Mouse (Mus musculus) forebrain, embryonic 12.5 days (tissue): ENCODE measurements around the gene Trpv4. TPM values are rescaled to one million over a fixed set of nuclear protein-coding genes. Genes with fewer than 3 reads are reported as not detected.

Experiments
- ATAC-seq: fragments of 200-750 bp; cut with Nextera tagmentation; 2 replicates; pipeline ENCODE4 v1.8.0; 2017; ENCODE audit warnings: moderate TSS enrichment; ENCODE audit not compliant: low FRiP score
- H3K27ac ChIP-seq: fragments of 300-500 bp; sonication (generic); 2 replicates; pipeline ENCODE4 v1.5.1; 2016; ENCODE audit warnings: mild to moderate bottlenecking
- H3K27me3 ChIP-seq: fragments of 300-500 bp; sonication (generic); 2 replicates; pipeline ENCODE4 v1.6.1; 2016; ENCODE audit warnings: mild to moderate bottlenecking
- H3K36me3 ChIP-seq: fragments of 300-500 bp; sonication (generic); replicated peaks from 2 replicates; pipeline ENCODE4 v1.6.1; 2016; ENCODE audit warnings: mild to moderate bottlenecking
- H3K4me1 ChIP-seq: fragments of 300-500 bp; sonication (generic); 2 replicates; pipeline ENCODE4 v1.6.1; 2016
- H3K4me2 ChIP-seq: fragments of 300-500 bp; sonication (generic); 2 replicates; pipeline ENCODE4 v1.6.1; 2016; ENCODE audit warnings: mild to moderate bottlenecking, moderate library complexity
- H3K4me3 ChIP-seq: fragments of 300-500 bp; sonication (generic); replicated peaks from 2 replicates; pipeline ENCODE4 v1.5.1; 2016; ENCODE audit warnings: mild to moderate bottlenecking
- H3K9ac ChIP-seq: fragments of 300-500 bp; sonication (generic); 2 replicates; pipeline ENCODE4 v1.6.1; 2016; ENCODE audit warnings: mild to moderate bottlenecking
- H3K9me3 ChIP-seq: fragments of 300-500 bp; sonication (generic); 2 replicates; pipeline ENCODE4 v1.6.1; 2016
- WGBS: fragments of 180-500 bp; shearing (Covaris S2); methylation state at CpG from one replicate; pipeline ENCODE4 v1.1.7; 2016; 5-methylcytosine and 5-hydroxymethylcytosine counted together
- polyA plus RNA-seq: library from polyadenylated mRNA; unstranded; fragments of >200 nt; fragmentation: Nextera tagmentation; extraction: Ambion mirVana; gene quantifications from 2 replicates; pipeline ENCODE4 v1.2.1, GENCODE M21; 2016

The Trpv4 gene
- polyA plus RNA-seq, 1 experiment from 2014 or later = 0.69 TPM

DNA sequence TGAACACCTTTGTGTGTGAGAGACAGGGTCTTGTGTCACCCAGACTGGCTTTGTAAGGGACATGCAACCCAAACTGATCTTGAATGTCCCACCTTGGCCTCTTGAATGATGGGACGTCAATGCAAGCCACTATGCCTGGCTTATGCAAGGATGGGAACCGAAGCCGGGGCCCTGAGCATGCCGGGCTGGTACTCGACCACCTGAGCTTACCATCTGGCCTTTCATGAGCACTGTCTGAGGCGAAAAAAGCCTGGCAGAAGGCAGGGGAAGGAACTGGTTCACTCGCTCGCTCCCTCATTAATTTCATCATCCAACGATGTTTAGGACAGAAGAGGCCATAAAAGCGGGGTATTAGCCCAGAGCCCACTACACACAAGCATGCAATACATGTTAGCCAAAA lies 17.4 kb downstream of the Trpv4 start:
- no peak overlapping the region for H3K4me2 ChIP-seq
- peaks cover 13% of the 10 kb centered on the region for H3K4me1 ChIP-seq
- H3K9ac ChIP-seq = no peak overlapping the region
- H3K27ac ChIP-seq = no peak overlapping the region
- no peak overlapping the region for H3K4me3 ChIP-seq
- no peaks in the 10 kb centered on the region for H3K36me3 ChIP-seq
- H3K27me3 ChIP-seq = peaks cover 51% of the 10 kb centered on the region
- ATAC-seq = no peak
- H3K9me3 ChIP-seq = no peaks in the 10 kb centered on the region
- 79% methylated on average over 10 of the region's 10 CpGs for WGBS

DNA sequence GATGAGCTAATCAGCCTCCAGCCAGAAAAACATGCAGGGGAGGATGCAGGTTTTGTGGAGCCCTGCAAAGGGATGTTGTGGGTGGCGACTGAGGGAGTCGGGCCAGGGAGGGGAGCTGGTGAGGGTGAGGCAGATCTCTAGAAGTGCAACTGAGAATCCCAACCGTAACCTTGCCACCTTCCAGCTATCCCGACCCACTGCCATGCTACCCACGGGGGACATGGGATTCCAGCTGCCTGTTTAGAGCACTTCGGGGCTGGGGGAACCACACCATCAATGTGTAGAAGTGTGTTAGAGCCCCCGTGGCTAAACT lies 18.6 kb downstream of the Trpv4 start:
- H3K4me3 ChIP-seq = no peak overlapping the region
- H3K27me3 ChIP-seq = peaks cover 53% of the 10 kb centered on the region
- H3K36me3 ChIP-seq = no peaks in the 10 kb centered on the region
- 29% methylated on average over 7 of the region's 7 CpGs for WGBS
- peak overlapping the region; percentile 38 for H3K4me2 ChIP-seq
- no peak overlapping the region for H3K27ac ChIP-seq
- no peaks in the 10 kb centered on the region for H3K9me3 ChIP-seq
- ATAC-seq = peak; percentile 44; the same call in 1 of the 2 replicates
- no peak overlapping the region for H3K9ac ChIP-seq
- peaks cover 13% of the 10 kb centered on the region for H3K4me1 ChIP-seq

DNA sequence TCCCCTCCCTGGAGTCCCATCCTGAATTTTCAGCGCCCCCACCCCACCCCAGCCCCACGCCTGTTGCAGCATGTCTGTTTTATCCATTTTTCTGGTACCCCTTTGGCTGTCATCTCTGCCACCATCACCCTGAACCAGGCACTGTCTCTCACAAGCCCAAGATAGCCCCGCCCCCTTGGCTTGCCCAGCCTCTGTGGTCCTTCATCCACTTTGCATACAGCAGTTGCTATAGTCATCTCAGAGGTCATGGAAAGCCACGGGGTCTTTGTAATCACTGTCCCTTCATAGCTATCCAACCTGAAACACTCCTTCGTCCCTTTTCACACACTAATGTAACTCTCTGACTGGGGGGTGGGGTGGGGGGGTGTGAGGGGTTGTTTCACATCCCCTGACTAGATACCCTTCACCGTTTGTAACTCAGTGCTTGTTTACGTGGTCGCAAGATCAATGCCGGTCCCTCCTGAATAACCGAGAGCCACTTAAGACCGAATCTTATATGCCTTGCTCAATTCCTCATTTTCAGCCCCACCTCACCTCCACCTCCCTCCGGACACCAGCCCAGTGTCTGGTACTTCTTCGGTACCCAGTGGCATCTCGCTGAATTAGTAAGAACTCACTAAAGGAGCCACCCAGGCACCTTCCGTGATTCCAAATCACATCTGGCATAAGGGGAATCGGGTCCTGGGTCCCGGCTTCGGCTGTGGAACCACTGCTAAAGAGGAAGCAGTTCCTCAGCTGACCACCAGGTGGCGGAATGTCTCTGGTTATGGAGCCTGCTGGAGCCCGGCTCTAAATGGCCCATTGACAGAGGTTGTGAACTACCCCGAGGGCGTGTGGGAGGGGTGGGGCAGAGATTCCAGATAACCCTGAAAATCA lies 19.2 kb downstream of the Trpv4 start:
- peak overlapping the region; percentile 38 for H3K4me2 ChIP-seq
- no peaks in the 10 kb centered on the region for H3K9me3 ChIP-seq
- H3K9ac ChIP-seq = 0 out of 2 replicates have a peak overlapping the region, but pooled peaks have one; percentile 36
- no peaks in the 10 kb centered on the region for H3K36me3 ChIP-seq
- peak; percentile 69 for ATAC-seq
- H3K27ac ChIP-seq = no peak overlapping the region
- no peak overlapping the region for H3K4me3 ChIP-seq
- WGBS = 16% methylated on average over 22 of the region's 22 CpGs
- peaks cover 53% of the 10 kb centered on the region for H3K27me3 ChIP-seq
- peaks cover 13% of the 10 kb centered on the region for H3K4me1 ChIP-seq

DNA sequence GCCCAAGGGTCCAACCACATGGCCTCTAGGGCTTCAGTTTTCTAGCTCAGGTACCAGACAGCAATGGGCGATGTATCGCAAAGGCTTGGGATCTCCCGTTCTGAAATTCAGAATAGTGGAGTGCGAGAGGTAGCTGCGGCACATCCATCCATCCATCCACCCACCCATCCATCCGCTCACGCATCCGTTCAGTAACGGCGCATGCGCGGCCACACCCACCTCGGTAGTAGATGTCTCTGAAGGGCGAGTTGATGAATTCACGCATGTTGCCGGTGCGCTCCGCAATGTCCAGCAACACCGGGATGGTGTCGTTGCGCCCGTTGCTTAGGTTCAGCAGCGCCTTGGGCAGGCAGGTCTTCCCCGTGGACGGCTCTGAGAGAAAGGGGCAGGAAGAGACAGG lies 22.1 kb downstream of the Trpv4 start:
- 82% methylated on average over 25 of the region's 25 CpGs for WGBS
- no peaks in the 10 kb centered on the region for H3K36me3 ChIP-seq

DNA sequence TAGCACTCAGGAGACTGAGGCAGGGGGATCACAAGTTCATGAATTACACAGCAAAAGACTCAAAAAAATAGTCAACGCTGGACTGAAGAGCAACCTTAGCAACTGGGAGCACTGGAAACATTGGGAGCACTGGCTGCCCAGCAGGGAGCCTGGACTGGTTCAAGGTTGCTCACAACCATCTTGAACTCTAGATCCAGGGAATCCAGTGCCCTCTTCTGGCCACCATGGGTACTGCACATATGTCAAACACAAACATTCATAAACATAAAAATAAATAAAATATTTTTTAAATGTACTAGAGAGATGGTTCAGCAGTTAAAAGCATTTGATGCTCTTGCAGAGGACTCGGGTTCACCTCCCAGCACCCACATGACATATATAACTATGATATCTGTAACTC lies 26.9 kb downstream of the Trpv4 start:
- no peak overlapping the region for H3K9ac ChIP-seq
- ATAC-seq = no peak
- no peaks in the 10 kb centered on the region for H3K36me3 ChIP-seq
- H3K4me3 ChIP-seq = no peak overlapping the region
- H3K9me3 ChIP-seq = no peaks in the 10 kb centered on the region
- H3K4me2 ChIP-seq = no peak overlapping the region
- peaks cover 16% of the 10 kb centered on the region for H3K27me3 ChIP-seq
- no peak overlapping the region for H3K27ac ChIP-seq
- no peaks in the 10 kb centered on the region for H3K4me1 ChIP-seq
- 55% methylated on average over 2 of the region's 2 CpGs for WGBS

More for the DNA sequence above, 22.1 kb downstream of the Trpv4 start:
- ATAC-seq = no peak
- H3K27ac ChIP-seq = no peak overlapping the region
- H3K4me1 ChIP-seq = peaks cover 13% of the 10 kb centered on the region
- no peak overlapping the region for H3K4me3 ChIP-seq
- H3K9ac ChIP-seq = no peak overlapping the region
- H3K9me3 ChIP-seq = no peaks in the 10 kb centered on the region
- H3K27me3 ChIP-seq = peaks cover 34% of the 10 kb centered on the region
- H3K4me2 ChIP-seq = no peak overlapping the region

DNA sequence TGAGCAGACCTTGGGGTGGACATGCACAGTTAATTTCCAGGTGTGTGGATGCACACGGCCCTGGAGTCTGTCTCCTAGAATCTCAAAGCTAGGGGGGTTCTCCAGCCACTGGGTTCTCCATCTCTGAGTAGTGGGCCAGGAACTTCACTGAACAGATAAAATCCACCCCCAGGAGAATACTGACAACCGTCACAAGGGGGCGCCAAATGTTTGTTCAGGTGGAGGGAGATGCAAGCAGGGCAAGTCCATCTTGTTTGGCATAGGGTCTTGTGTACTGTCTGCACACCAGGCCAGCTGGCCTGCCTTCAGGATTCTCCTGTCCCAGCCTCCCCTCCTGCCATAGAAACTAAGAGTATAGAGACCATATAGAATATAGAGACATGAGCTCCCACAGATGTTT lies 32.6 kb downstream of the Trpv4 start:
- H3K27me3 ChIP-seq = peaks cover 15% of the 10 kb centered on the region
- no peak for ATAC-seq
- no peak overlapping the region for H3K27ac ChIP-seq
- H3K4me2 ChIP-seq = no peak overlapping the region
- H3K9me3 ChIP-seq = no peaks in the 10 kb centered on the region
- 26% methylated on average over 3 of the region's 3 CpGs for WGBS
- H3K4me1 ChIP-seq = no peaks in the 10 kb centered on the region
- H3K36me3 ChIP-seq = no peaks in the 10 kb centered on the region
- H3K9ac ChIP-seq = no peak overlapping the region
- no peak overlapping the region for H3K4me3 ChIP-seq

DNA sequence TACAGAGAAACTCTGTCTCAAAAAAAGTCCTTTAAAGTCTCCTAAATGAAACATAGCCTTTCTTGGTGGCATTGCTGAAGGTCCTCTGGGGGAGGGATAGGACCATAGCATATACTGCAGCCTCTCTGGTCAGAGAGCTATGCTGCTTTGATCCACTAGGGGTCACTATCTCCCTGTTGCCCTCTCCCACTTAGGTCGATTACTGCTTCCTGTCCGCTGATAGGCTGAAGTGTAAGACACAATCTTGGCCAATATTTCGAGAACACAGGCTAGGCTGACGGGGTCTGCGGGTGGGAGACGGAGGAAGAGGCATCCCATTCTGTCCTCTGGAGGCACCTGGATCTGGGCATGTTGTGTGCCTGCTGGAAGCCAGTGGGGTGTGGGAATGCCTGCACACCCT lies 37.9 kb downstream of the Trpv4 start:
- no peak overlapping the region for H3K9ac ChIP-seq
- no peak overlapping the region for H3K4me3 ChIP-seq
- H3K9me3 ChIP-seq = no peaks in the 10 kb centered on the region
- no peaks in the 10 kb centered on the region for H3K4me1 ChIP-seq
- WGBS = 43% methylated on average over 6 of the region's 6 CpGs
- peaks cover 13% of the 10 kb centered on the region for H3K27me3 ChIP-seq
- no peaks in the 10 kb centered on the region for H3K36me3 ChIP-seq
- no peak overlapping the region for H3K27ac ChIP-seq
- no peak overlapping the region for H3K4me2 ChIP-seq
- ATAC-seq = no peak

DNA sequence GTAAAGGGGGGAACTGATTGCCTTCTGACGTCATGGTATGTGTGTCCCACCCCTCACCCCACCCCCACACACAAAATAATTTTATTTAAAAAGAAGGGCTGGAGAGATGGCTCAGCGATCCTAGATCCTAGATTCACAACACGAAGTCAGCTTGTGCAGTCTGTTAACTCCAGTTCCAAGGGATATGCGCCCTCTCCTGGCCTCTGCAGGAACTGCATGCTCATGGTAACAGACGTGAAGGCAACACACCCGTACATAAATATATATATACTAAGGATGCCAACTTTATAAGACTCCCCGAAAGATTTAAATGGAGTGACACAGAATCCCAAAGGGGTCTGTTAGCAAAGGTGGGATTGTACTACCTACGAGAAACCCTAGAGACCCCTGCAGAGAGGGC lies 39.4 kb downstream of the Trpv4 start:
- no peaks in the 10 kb centered on the region for H3K4me1 ChIP-seq
- H3K4me2 ChIP-seq = no peak overlapping the region
- H3K27me3 ChIP-seq = peaks cover 13% of the 10 kb centered on the region
- no peaks in the 10 kb centered on the region for H3K36me3 ChIP-seq
- H3K27ac ChIP-seq = no peak overlapping the region
- H3K9ac ChIP-seq = no peak overlapping the region
- 25% methylated on average over 8 of the region's 8 CpGs for WGBS
- ATAC-seq = no peak
- no peaks in the 10 kb centered on the region for H3K9me3 ChIP-seq
- H3K4me3 ChIP-seq = no peak overlapping the region

DNA sequence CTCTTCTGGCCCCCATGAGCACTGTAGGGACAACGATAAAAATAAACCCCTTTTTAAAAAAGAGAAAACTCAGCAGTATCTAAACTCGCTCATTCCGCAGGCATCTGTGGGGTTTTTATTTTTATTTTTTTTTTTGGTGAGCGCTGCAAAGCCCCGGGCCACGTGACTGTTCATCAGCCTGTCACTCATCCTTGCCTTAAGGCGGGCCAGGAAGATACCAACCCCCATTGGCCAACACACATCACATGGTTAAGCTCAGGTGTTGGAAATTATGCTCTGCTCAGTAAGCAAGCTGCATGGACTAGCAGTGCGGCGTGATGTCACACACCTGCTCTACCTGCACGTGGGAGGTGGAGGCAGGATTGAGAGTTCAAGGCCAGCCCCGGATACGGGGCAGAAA lies 40.4 kb downstream of the Trpv4 start:
- H3K36me3 ChIP-seq = 0 out of 2 replicates have a peak, but pooled peaks cover under 1% of the 10 kb centered on the region
- no peaks in the 10 kb centered on the region for H3K9me3 ChIP-seq
- peaks cover 13% of the 10 kb centered on the region for H3K27me3 ChIP-seq
- 85% methylated on average over 12 of the region's 12 CpGs for WGBS
- H3K27ac ChIP-seq = no peak overlapping the region
- H3K4me1 ChIP-seq = no peaks in the 10 kb centered on the region
- H3K4me2 ChIP-seq = no peak overlapping the region
- H3K9ac ChIP-seq = no peak overlapping the region
- H3K4me3 ChIP-seq = no peak overlapping the region
- no peak for ATAC-seq

DNA sequence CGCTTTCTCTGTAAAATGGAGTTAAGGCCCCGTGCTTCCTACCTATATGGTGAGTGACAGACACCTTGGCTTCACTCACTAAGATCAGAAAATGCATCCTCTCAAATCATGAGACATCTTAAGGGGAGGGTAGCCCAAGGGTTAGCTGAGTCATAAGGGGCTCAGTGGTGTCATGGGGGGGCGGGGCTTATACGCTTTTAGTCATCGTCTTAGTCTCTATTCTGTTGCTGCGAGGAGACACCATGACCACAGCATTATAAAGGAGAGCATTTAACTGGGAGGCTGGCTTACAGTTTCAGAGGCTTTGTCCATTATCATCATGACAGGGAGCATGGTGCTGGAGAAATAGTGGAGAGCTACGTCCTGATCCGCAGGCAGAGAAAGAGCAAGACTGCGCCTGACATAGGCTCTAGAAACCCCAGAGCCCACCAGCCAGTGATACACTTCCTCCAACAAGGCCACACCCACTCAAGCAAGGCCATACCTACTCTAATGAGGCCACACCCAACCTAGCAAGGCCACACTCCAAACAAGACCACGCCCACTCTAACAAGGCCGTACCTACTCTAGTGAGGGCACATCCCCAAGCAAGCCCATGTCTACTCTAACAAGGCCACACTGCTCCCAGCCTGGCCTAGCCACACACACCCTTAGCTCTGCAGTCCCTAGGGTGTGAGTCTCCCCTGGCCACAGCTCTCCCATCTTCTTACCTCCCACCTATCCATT lies 41.7 kb downstream of the Trpv4 start:
- WGBS = 82% methylated on average over 11 of the region's 11 CpGs
- H3K27ac ChIP-seq = 0 out of 2 replicates have a peak overlapping the region, but pooled peaks have one; percentile 14
- ATAC-seq = no peak
- H3K4me2 ChIP-seq = no peak overlapping the region
- H3K9ac ChIP-seq = no peak overlapping the region
- peaks cover 13% of the 10 kb centered on the region for H3K36me3 ChIP-seq
- H3K4me3 ChIP-seq = no peak overlapping the region
- peaks cover 8% of the 10 kb centered on the region for H3K27me3 ChIP-seq
- H3K4me1 ChIP-seq = 0 out of 2 replicates have a peak, but pooled peaks cover 4% of the 10 kb centered on the region
- H3K9me3 ChIP-seq = no peaks in the 10 kb centered on the region

DNA sequence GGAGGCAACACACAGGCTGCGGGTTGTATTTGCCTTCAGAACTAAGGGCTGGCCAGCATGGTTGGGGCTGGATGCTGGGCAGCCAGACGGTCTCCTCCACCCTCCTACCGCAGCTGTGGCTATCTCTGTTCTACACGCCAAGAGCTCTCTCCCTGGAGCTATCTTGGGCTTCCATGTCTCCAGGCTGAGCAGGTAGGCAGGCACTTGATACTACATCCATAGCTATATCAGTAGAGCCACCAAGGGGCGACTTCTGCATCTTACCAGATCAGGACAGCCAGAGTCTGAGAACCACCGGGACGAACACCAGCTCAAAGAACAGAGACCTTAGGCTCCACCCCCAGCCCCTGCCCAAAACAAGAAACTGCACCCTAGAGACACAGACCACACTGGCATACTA lies 43.4 kb downstream of the Trpv4 start:
- peaks cover 8% of the 10 kb centered on the region; the same call in 1 of the 2 replicates for H3K27me3 ChIP-seq
- no peak overlapping the region for H3K4me3 ChIP-seq
- H3K9me3 ChIP-seq = no peaks in the 10 kb centered on the region
- no peak overlapping the region for H3K4me2 ChIP-seq
- WGBS = 70% methylated on average over 7 of the region's 7 CpGs
- ATAC-seq = no peak
- no peak overlapping the region for H3K9ac ChIP-seq
- H3K27ac ChIP-seq = no peak overlapping the region
- 0 out of 2 replicates have a peak, but pooled peaks cover 4% of the 10 kb centered on the region for H3K4me1 ChIP-seq
- peaks cover 21% of the 10 kb centered on the region for H3K36me3 ChIP-seq

DNA sequence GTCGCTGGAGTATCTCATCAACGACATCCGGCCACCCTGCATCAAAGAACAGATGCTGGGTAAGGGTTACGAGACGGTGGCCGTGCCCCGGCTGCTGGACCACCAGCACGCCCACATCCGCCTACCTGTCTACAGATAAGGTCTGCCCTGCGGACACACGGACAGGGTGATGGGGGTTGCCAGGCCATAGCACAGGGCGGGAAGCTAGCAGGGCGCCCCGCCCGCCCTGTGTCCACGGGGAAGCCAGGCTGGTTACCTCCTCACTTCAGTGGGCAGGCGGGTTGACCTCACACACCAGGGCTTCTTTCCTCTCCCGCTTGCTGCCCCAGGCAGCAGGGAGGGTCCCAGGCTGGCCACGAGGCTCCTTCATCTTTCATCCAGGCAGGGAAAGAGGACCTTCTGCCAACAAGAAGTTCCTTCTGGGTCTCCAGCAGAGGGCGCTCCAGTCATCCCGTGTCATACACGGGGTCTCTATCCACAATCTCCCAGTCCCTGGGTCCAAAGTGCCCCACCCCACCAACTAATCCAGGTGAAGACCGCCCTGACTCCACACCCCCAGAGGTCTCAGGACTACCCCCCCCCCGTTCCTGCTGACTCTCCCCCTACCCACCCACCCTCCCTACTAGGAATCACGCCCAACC lies 46.1 kb downstream of the Trpv4 start:
- Histone ChIP-seq H3K27ac (0 out of 2 replicates have a peak overlapping the region, but pooled peaks have one; percentile 36), H3K4me3 (no peak overlapping the region), H3K4me1 (peaks cover 30% of the 10 kb centered on the region), H3K9me3 (no peaks in the 10 kb centered on the region), H3K4me2 (no peak overlapping the region), H3K9ac (no peak overlapping the region), H3K27me3 (peaks cover 5% of the 10 kb centered on the region; the same call in 1 of the 2 replicates), H3K36me3 (peaks cover 21% of the 10 kb centered on the region)
- ATAC-seq = no peak
- WGBS = 63% methylated on average over 25 of the region's 25 CpGs
